Mouse (Mus musculus): ENCODE results near the gene Accsl. TPM values are rescaled to one million over a fixed set of nuclear protein-coding genes. Genes with fewer than 3 reads are reported as not detected.
A peak's percentile ranks its signal among the peaks of the same experiment; 100 is the strongest.

Accsl gene
- polyA plus RNA-seq, 1 experiment from 2014 or later: not detected

- no peaks in the 10 kb centered on the region for H3K27me3 ChIP-seq (ENCODE audit: insufficient read depth, low read length)
- DNase-seq (ENCODE audit: low spot score): no peak
- 0 out of 2 replicates have a peak, but pooled peaks cover 10% of the 10 kb centered on the region for H3K4me1 ChIP-seq (replicated peaks; ENCODE audit: insufficient read depth, low read length)
- H3K4me3 ChIP-seq (replicated peaks; ENCODE audit: low read depth, low read length): no peak overlapping the region
- no peak overlapping the region for H3K4me2 ChIP-seq (ENCODE audit: low read length)
- WGBS: 60% methylated on average over 6 of the region's 6 CpGs
- no peak for ATAC-seq (replicated peaks; ENCODE audit: low FRiP score, low read depth)
- no peak overlapping the region for H3K27ac ChIP-seq
- H3K9me3 ChIP-seq (replicated peaks; ENCODE audit: low read length): no peaks in the 10 kb centered on the region
- no peak for TF ChIP-seq CTCF (IDR thresholded peaks at IDR 0.05; ENCODE audit: low read depth)
- H3K36me3 ChIP-seq (ENCODE audit: insufficient read depth, low read length): no peaks in the 10 kb centered on the region
- no peak overlapping the region for H3K9ac ChIP-seq (ENCODE audit: low read depth, low read length)
Measured at GRCm38 (mm10) chr2:93888366-93888765, 19.4 kb upstream of the Accsl start.

GRCm38 (mm10) chr2:93887273-93887672, 18.3 kb upstream of the Accsl start:
- no peak for TF ChIP-seq CTCF (IDR thresholded peaks at IDR 0.05; ENCODE audit: low read depth)
- no peaks in the 10 kb centered on the region for H3K27me3 ChIP-seq (ENCODE audit: insufficient read depth, low read length)
- 32% methylated on average over 11 of the region's 11 CpGs for WGBS
- H3K4me2 ChIP-seq (ENCODE audit: low read length): no peak overlapping the region
- no peak overlapping the region for H3K9ac ChIP-seq (ENCODE audit: low read depth, low read length)
- no peak overlapping the region for H3K4me3 ChIP-seq (replicated peaks; ENCODE audit: low read depth, low read length)
- 0 out of 2 replicates have a peak, but pooled peaks cover 10% of the 10 kb centered on the region for H3K4me1 ChIP-seq (replicated peaks; ENCODE audit: insufficient read depth, low read length)
- H3K27ac ChIP-seq: no peak overlapping the region
- no peaks in the 10 kb centered on the region for H3K36me3 ChIP-seq (ENCODE audit: insufficient read depth, low read length)
- DNase-seq (ENCODE audit: low spot score): peak; percentile 52
- no peaks in the 10 kb centered on the region for H3K9me3 ChIP-seq (replicated peaks; ENCODE audit: low read length)
- ATAC-seq (replicated peaks; ENCODE audit: low FRiP score, low read depth): no peak

GRCm38 (mm10) chr2:93886013-93886794, 17.2 kb upstream of the Accsl start:
- Histone ChIP-seq H3K4me2 (ENCODE audit: low read length) (no peak overlapping the region), H3K27me3 (ENCODE audit: insufficient read depth, low read length) (no peaks in the 10 kb centered on the region), H3K4me1 (replicated peaks; ENCODE audit: insufficient read depth, low read length) (0 out of 2 replicates have a peak, but pooled peaks cover 6% of the 10 kb centered on the region), H3K36me3 (ENCODE audit: insufficient read depth, low read length) (no peaks in the 10 kb centered on the region), H3K9ac (ENCODE audit: low read depth, low read length) (no peak overlapping the region), H3K4me3 (replicated peaks; ENCODE audit: low read depth, low read length) (no peak overlapping the region), H3K9me3 (replicated peaks; ENCODE audit: low read length) (no peaks in the 10 kb centered on the region), H3K27ac (no peak overlapping the region)
- 41% methylated on average over 10 of the region's 10 CpGs for WGBS
- ATAC-seq (replicated peaks; ENCODE audit: low FRiP score, low read depth) (no peak), DNase-seq (ENCODE audit: low spot score) (no peak)
- TF ChIP-seq CTCF (IDR thresholded peaks at IDR 0.05; ENCODE audit: low read depth): no peak

GRCm38 (mm10) chr2:93883066-93883465, 14.1 kb upstream of the Accsl start:
- no peaks in the 10 kb centered on the region for H3K36me3 ChIP-seq (ENCODE audit: insufficient read depth, low read length)
- WGBS: 60% methylated on average over 5 of the region's 5 CpGs
- no peaks in the 10 kb centered on the region for H3K4me1 ChIP-seq (replicated peaks; ENCODE audit: insufficient read depth, low read length)
- H3K9me3 ChIP-seq (replicated peaks; ENCODE audit: low read length): no peaks in the 10 kb centered on the region
- H3K27me3 ChIP-seq (ENCODE audit: insufficient read depth, low read length): no peaks in the 10 kb centered on the region
- DNase-seq (ENCODE audit: low spot score) (no peak), ATAC-seq (replicated peaks; ENCODE audit: low FRiP score, low read depth) (no peak)
- TF ChIP-seq CTCF (IDR thresholded peaks at IDR 0.05; ENCODE audit: low read depth): peak; percentile 34; the same call in 1 of the 2 replicates
- H3K4me2 ChIP-seq (ENCODE audit: low read length): no peak overlapping the region
- no peak overlapping the region for H3K27ac ChIP-seq
- no peak overlapping the region for H3K4me3 ChIP-seq (replicated peaks; ENCODE audit: low read depth, low read length)
- no peak overlapping the region for H3K9ac ChIP-seq (ENCODE audit: low read depth, low read length)

GRCm38 (mm10) chr2:93881640-93882367, 12.8 kb upstream of the Accsl start:
- Histone ChIP-seq H3K27me3 (ENCODE audit: insufficient read depth, low read length) (no peaks in the 10 kb centered on the region), H3K4me2 (ENCODE audit: low read length) (no peak overlapping the region), H3K9me3 (replicated peaks; ENCODE audit: low read length) (no peaks in the 10 kb centered on the region), H3K4me3 (replicated peaks; ENCODE audit: low read depth, low read length) (no peak overlapping the region), H3K4me1 (replicated peaks; ENCODE audit: insufficient read depth, low read length) (no peaks in the 10 kb centered on the region), H3K36me3 (ENCODE audit: insufficient read depth, low read length) (no peaks in the 10 kb centered on the region), H3K27ac (no peak overlapping the region), H3K9ac (ENCODE audit: low read depth, low read length) (no peak overlapping the region)
- TF ChIP-seq CTCF (IDR thresholded peaks at IDR 0.05; ENCODE audit: low read depth): no peak
- no peak for ATAC-seq (replicated peaks; ENCODE audit: low FRiP score, low read depth)
- no peak for DNase-seq (ENCODE audit: low spot score)
- WGBS: 85% methylated on average over 9 of the region's 9 CpGs

- no peak for TF ChIP-seq CTCF (IDR thresholded peaks at IDR 0.05; ENCODE audit: low read depth)
Measured at GRCm38 (mm10) chr2:93880981-93881380, 12.0 kb upstream of the Accsl start.

More at GRCm38 (mm10) chr2:93880981-93881380, 12.0 kb upstream of the Accsl start:
- Histone ChIP-seq H3K9me3 (replicated peaks; ENCODE audit: low read length) (no peaks in the 10 kb centered on the region), H3K9ac (ENCODE audit: low read depth, low read length) (no peak overlapping the region), H3K4me1 (replicated peaks; ENCODE audit: insufficient read depth, low read length) (no peaks in the 10 kb centered on the region), H3K27me3 (ENCODE audit: insufficient read depth, low read length) (no peaks in the 10 kb centered on the region), H3K4me2 (ENCODE audit: low read length) (no peak overlapping the region), H3K27ac (no peak overlapping the region), H3K36me3 (ENCODE audit: insufficient read depth, low read length) (no peaks in the 10 kb centered on the region), H3K4me3 (replicated peaks; ENCODE audit: low read depth, low read length) (no peak overlapping the region)
- WGBS: 76% methylated on average over 3 of the region's 3 CpGs
- no peak for ATAC-seq (replicated peaks; ENCODE audit: low FRiP score, low read depth)
- no peak for DNase-seq (ENCODE audit: low spot score)

Measured in kidney, postnatal 0 days (tissue).